Mouse (Mus musculus): ENCODE measurements at regions not wholly inside any gene's neighbourhood (a gene's known extent, or its start where the extent isn't known, plus 50 kb on each side); places are given as distances from the start of the nearest gene placed in this dataset.

GRCm38 (mm10) chr7:39764366-39764765 lies 246.8 kb downstream of the Zfp619 start:
- no peak for TF ChIP-seq GABPA (IDR thresholded peaks at IDR 0.05; ENCODE audit: low read depth, low read length)
- no peak for TF ChIP-seq TBP (IDR thresholded peaks at IDR 0.05; ENCODE audit: low read depth, low read length)
- TF ChIP-seq USF1 (IDR thresholded peaks at IDR 0.05; ENCODE audit: low read depth, low read length) = no peak
- no peak for TF ChIP-seq NELFE (IDR thresholded peaks at IDR 0.05; ENCODE audit: low read depth, low read length)
- TF ChIP-seq RCOR1 (IDR thresholded peaks at IDR 0.05; ENCODE audit: low read depth, low read length) = no peak
- no peak for TF ChIP-seq ZMIZ1 (IDR thresholded peaks at IDR 0.05; ENCODE audit: low read depth, low read length)
- no peak for TF ChIP-seq CTCF (IDR thresholded peaks at IDR 0.05 in 2 of 3, conservative IDR thresholded peaks at IDR 0.05 in 1 of 3; ENCODE audit: control insufficient read depth in 1 of 3, insufficient read depth in 1 of 3, low read depth in 2 of 3, low read length in 3 of 3, poor library complexity in 1 of 3, severe bottlenecking in 1 of 3)
- no peak for TF ChIP-seq EP300 (IDR thresholded peaks at IDR 0.05; ENCODE audit: low read depth in 1 of 2, low read length in 2 of 2)
- no peak for TF ChIP-seq E2F4 (IDR thresholded peaks at IDR 0.05; ENCODE audit: borderline replicate concordance, low read depth, low read length)
- TF ChIP-seq TCF12 (IDR thresholded peaks at IDR 0.05; ENCODE audit: low read depth, low read length) = no peak
- TF ChIP-seq HCFC1 (IDR thresholded peaks at IDR 0.05; ENCODE audit: low read depth, low read length) = no peak
- TF ChIP-seq ZNF384 (IDR thresholded peaks at IDR 0.05; ENCODE audit: low read depth, low read length) = no peak
- no peak for TF ChIP-seq POLR2A (IDR thresholded peaks at IDR 0.05; ENCODE audit: control insufficient read depth in 1 of 2, insufficient read depth in 1 of 2, low read depth in 1 of 2, low read length in 2 of 2, poor library complexity in 1 of 2)

All from MEL (cell line).